Mouse (Mus musculus) lung, embryonic 15.5 days (tissue): ENCODE measurements around the gene Cox19. TPM values are rescaled to one million over a fixed set of nuclear protein-coding genes. Genes with fewer than 3 reads are reported as not detected.

Source experiments
- microRNA counts: library from miRNA; unstranded; fragments of <30 nt; microRNA quantifications from one replicate; lab custom pipeline; 2016
- microRNA-seq: library from miRNA; unstranded; fragments of <30 nt; microRNA quantifications from one replicate; pipeline ENCODE4, GENCODE M21; 2016
- polyA plus RNA-seq: library from polyadenylated mRNA; unstranded; fragments of >200 nt; fragmentation: Nextera tagmentation; extraction: Ambion mirVana; gene quantifications from 2 replicates; pipeline ENCODE4 v1.2.1, GENCODE M21; 2015

Gene Cox19
- polyA plus RNA-seq, 1 experiment from 2014 or later: 92.9 TPM

MicroRNAs within 50 kb of the gene (microRNA counts, 519-probe panel; counts per million panel counts)
- microRNA mmu-miR-339-3p (lab: Ali Mortazavi, UCI) (19.7 counts per million), microRNA mmu-miR-339-5p (lab: Ali Mortazavi, UCI) (19.7 counts per million)

Small RNA genes lying within 50 kb of the gene (microRNA-seq; reads per million reads assigned to microRNA genes)
- 599 reads per million, percentile 72 among the genes with 10 or more reads in this experiment for gene Mir339

Other genes starting within 250 kb of the Cox19 start
- 16.0 and 16.9 TPM in 2 replicates for gene Prkar1b, start 201.4 kb downstream of the Cox19 start, polyA plus RNA-seq
- gene Dnaaf5, start 201.2 kb downstream of the Cox19 start, polyA plus RNA-seq: 6.4 and 6.6 TPM in 2 replicates
- 48.7 and 52.7 TPM in 2 replicates for gene Sun1, start 150.8 kb downstream of the Cox19 start, polyA plus RNA-seq
- gene Get4, start 99.1 kb downstream of the Cox19 start, polyA plus RNA-seq: 186 TPM in 2 replicates
- 5.8 and 6.2 TPM in 2 replicates for gene Adap1, start 25.8 kb downstream of the Cox19 start, polyA plus RNA-seq
- 0.10 TPM in 1 of 2 replicates, not detected in the other for gene Cyp2w1, start 1.2 kb upstream of the Cox19 start, polyA plus RNA-seq
- gene Gpr146, start 26.3 kb upstream of the Cox19 start, polyA plus RNA-seq: 5.2 and 6.3 TPM in 2 replicates
- gene C130050O18Rik, start 53.9 kb upstream of the Cox19 start, polyA plus RNA-seq: 0.86 and 1.0 TPM in 2 replicates
- gene Gper1, start 71.7 kb upstream of the Cox19 start, polyA plus RNA-seq: 6.1 and 6.6 TPM in 2 replicates
- gene 3110082I17Rik, start 109.1 kb upstream of the Cox19 start, polyA plus RNA-seq: 40.0 and 41.8 TPM in 2 replicates
- gene Zfand2a, start 133.1 kb upstream of the Cox19 start, polyA plus RNA-seq: 7.7 and 9.5 TPM in 2 replicates
- 0.09 TPM in 1 of 2 replicates, not detected in the other for gene Uncx, start 192.1 kb upstream of the Cox19 start, polyA plus RNA-seq